In the genomic region with DNA sequence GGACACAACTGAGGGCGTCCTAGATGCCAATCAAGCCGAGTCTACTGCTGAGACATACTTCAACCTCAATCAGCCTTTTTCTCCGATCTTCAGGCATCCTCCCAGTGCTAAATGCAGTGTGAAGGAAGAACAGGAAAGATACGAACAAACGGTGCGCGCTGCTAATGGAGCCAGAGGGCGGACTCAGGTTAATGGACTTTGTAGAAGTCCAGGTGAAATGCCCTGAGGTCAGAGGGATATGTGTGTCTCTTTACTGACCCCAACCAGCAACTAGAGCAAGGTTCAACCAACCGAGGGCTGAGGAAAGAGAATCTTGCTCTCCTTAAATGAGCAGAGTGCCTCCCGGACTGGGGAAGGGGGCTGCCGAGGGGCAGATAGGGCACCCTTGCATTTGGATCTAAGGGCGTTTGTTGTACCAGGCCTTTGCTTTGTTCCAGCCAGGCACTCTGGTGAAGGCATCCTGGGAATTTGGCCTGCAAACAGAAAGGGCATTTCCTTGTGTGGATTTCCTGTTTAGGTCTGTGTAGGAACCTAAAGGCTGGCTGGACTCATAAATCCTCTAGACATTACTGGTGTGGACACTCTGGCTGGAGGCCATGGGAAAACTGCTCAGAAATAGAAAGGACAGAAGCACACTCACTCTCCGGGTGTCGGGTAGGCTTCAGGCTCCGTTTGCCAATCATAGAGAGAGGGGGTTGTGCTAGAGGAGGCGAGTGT, we compare ENCODE assay signal across 8 mouse cellular contexts.
DNase-seq lines count a peak whose midpoint lies in the region; ATAC-seq lines count a peak whose summit lies in the region.

No protein-coding gene starts in this region.

- peaks cover 14% of the 10 kb centered on the region; the same call in 1 of the 2 replicates for H3K4me1 ChIP-seq in midbrain, embryonic 10.5 days
- no peaks in the 10 kb centered on the region for H3K4me1 ChIP-seq in midbrain, embryonic 15.5 days
- H3K4me1 ChIP-seq in heart, embryonic 13.5 days = peaks cover 19% of the 10 kb centered on the region
- H3K4me1 ChIP-seq in limb, embryonic 10.5 days = peaks cover 13% of the 10 kb centered on the region
- peaks cover 8% of the 10 kb centered on the region; the same call in 1 of the 2 replicates for H3K4me1 ChIP-seq in neural tube, embryonic 15.5 days

- no peak overlapping the region for H3K4me2 ChIP-seq in midbrain, embryonic 15.5 days
- H3K4me2 ChIP-seq in heart, embryonic 13.5 days = peak overlapping the region; percentile 5
- no peak overlapping the region for H3K4me2 ChIP-seq in neural tube, embryonic 15.5 days

- no peaks in the 10 kb centered on the region for H3K27me3 ChIP-seq in midbrain, embryonic 10.5 days (ENCODE audit: low read depth, poor library complexity, severe bottlenecking)
- H3K27me3 ChIP-seq in midbrain, embryonic 15.5 days (replicated peaks) = no peaks in the 10 kb centered on the region
- no peaks in the 10 kb centered on the region for H3K27me3 ChIP-seq in heart, embryonic 13.5 days (replicated peaks)
- H3K27me3 ChIP-seq in limb, embryonic 10.5 days (ENCODE audit: low read depth, poor library complexity, severe bottlenecking) = no peaks in the 10 kb centered on the region
- no peaks in the 10 kb centered on the region for H3K27me3 ChIP-seq in neural tube, embryonic 15.5 days (replicated peaks)

- H3K27ac ChIP-seq in midbrain, embryonic 10.5 days (replicated peaks) = peak overlapping the region; percentile 49; the same call in 1 of the 2 replicates
- no peak overlapping the region for H3K27ac ChIP-seq in midbrain, embryonic 15.5 days
- peak overlapping the region; percentile 73 for H3K27ac ChIP-seq in heart, embryonic 13.5 days (replicated peaks)
- peak overlapping the region; percentile 82 for H3K27ac ChIP-seq in limb, embryonic 10.5 days
- H3K27ac ChIP-seq in neural tube, embryonic 15.5 days (replicated peaks) = peak overlapping the region; percentile 62

- no peak for DNase-seq in midbrain, embryonic 10.5 days (ENCODE audit: low spot score)
- DNase-seq in limb, embryonic 10.5 days (ENCODE audit: low spot score) = no peak
- no peak for DNase-seq in spleen, postnatal 4 days (ENCODE audit: low spot score in 2 of 2)
- DNase-seq in left cerebral cortex, adult 18-20 months (ENCODE audit: low spot score in 2 of 2) = no peak

- no peak overlapping the region for H3K4me3 ChIP-seq in midbrain, embryonic 10.5 days
- H3K4me3 ChIP-seq in midbrain, embryonic 15.5 days = no peak overlapping the region
- no peak overlapping the region for H3K4me3 ChIP-seq in heart, embryonic 13.5 days
- H3K4me3 ChIP-seq in limb, embryonic 10.5 days = no peak overlapping the region
- no peak overlapping the region for H3K4me3 ChIP-seq in neural tube, embryonic 15.5 days (replicated peaks)

- ATAC-seq in midbrain, embryonic 15.5 days (replicated peaks) = no peak
- ATAC-seq in heart, embryonic 13.5 days (ENCODE audit: extremely low read depth, insufficient number of reproducible peaks, low FRiP score, low TSS enrichment) = no peak
- no peak for ATAC-seq in neural tube, embryonic 15.5 days (ENCODE audit: low FRiP score)
- ATAC-seq in cerebellum, adult (ENCODE audit: insufficient number of reproducible peaks, low FRiP score, low TSS enrichment) = no peak

- no peaks in the 10 kb centered on the region for H3K36me3 ChIP-seq in midbrain, embryonic 10.5 days
- H3K36me3 ChIP-seq in midbrain, embryonic 15.5 days (replicated peaks) = no peaks in the 10 kb centered on the region
- no peaks in the 10 kb centered on the region for H3K36me3 ChIP-seq in heart, embryonic 13.5 days
- no peaks in the 10 kb centered on the region for H3K36me3 ChIP-seq in limb, embryonic 10.5 days
- H3K36me3 ChIP-seq in neural tube, embryonic 15.5 days = no peaks in the 10 kb centered on the region

- H3K9ac ChIP-seq in midbrain, embryonic 15.5 days = no peak overlapping the region
- peak overlapping the region; percentile 48; the same call in 1 of the 2 replicates for H3K9ac ChIP-seq in heart, embryonic 13.5 days
- H3K9ac ChIP-seq in neural tube, embryonic 15.5 days (replicated peaks) = no peak overlapping the region

- H3K9me3 ChIP-seq in midbrain, embryonic 10.5 days (replicated peaks) = no peaks in the 10 kb centered on the region
- H3K9me3 ChIP-seq in midbrain, embryonic 15.5 days = no peaks in the 10 kb centered on the region
- no peaks in the 10 kb centered on the region for H3K9me3 ChIP-seq in heart, embryonic 13.5 days
- H3K9me3 ChIP-seq in limb, embryonic 10.5 days (replicated peaks) = no peaks in the 10 kb centered on the region
- H3K9me3 ChIP-seq in neural tube, embryonic 15.5 days (replicated peaks) = no peaks in the 10 kb centered on the region

- WGBS in midbrain, embryonic 10.5 days = 82% methylated on average over 16 of the region's 16 CpGs
- 78% methylated on average over 16 of the region's 16 CpGs for WGBS in midbrain, embryonic 15.5 days
- WGBS in heart, embryonic 13.5 days = 65% methylated on average over 16 of the region's 16 CpGs
- 78% methylated on average over 16 of the region's 16 CpGs for WGBS in limb, embryonic 10.5 days
- WGBS in neural tube, embryonic 15.5 days = 68% methylated on average over 16 of the region's 16 CpGs
